Mouse (Mus musculus): Measurements from ENCODE around the gene Rspo1. TPM values are rescaled to one million over a fixed set of nuclear protein-coding genes. Genes with fewer than 3 reads are reported as not detected.

The Rspo1 gene
- polyA plus RNA-seq (2014; fragmentation: Illumina TruSeq; extraction: RNeasy Lipid Tissue Mini Kit (QIAGEN cat#74804); ENCODE audit: low read depth, low replicate concordance), result 0.22 TPM

DNA sequence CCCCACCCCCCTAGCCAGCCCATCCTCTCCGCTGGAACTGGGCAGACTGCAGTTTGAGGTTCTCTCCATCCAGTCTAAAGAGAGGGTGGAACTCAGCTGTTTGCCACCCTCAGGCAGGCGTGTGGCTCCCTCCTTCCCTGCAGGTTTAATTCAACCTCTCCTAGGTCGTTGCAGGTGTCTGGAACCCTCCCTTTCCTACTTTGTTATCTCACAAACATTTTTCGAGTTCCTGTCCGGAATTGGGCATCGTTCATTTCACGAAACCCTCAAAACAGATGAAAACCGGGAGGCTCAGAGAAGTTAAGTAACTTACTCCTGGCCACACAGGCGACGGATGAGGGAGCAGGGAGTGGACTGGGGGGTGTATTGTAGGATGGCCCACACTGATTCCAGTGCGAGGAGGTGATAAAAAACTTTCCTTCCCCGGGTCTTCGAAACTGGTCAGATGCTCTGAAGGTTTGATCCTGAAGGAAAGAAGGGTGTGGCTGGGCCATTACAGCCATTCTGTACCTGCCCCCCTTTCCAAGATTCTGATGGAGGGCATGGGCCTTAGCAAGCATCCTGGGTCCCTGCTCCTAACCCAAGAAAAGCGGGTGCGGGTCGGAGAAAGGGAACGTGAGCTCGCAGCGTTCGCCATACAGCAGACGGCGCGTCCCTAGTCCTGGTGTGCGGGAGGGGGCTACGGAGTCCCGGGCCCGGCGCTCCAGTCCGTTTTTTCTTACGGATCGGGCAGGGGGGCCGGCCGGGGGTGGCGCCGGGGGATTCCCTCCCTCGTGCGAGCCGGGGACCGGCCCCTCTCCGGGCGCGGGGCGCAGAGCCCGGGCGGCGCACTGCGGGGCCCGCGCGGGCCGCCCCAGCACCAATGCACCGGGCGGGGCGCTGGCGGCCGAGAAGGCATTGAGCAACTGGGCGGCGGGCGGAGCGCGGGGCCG, at the start of gene Rspo1:
Gene Rspo1, plus strand, starts transcription at position 760 of the 932 bp plus-strand sequence.

DNA sequence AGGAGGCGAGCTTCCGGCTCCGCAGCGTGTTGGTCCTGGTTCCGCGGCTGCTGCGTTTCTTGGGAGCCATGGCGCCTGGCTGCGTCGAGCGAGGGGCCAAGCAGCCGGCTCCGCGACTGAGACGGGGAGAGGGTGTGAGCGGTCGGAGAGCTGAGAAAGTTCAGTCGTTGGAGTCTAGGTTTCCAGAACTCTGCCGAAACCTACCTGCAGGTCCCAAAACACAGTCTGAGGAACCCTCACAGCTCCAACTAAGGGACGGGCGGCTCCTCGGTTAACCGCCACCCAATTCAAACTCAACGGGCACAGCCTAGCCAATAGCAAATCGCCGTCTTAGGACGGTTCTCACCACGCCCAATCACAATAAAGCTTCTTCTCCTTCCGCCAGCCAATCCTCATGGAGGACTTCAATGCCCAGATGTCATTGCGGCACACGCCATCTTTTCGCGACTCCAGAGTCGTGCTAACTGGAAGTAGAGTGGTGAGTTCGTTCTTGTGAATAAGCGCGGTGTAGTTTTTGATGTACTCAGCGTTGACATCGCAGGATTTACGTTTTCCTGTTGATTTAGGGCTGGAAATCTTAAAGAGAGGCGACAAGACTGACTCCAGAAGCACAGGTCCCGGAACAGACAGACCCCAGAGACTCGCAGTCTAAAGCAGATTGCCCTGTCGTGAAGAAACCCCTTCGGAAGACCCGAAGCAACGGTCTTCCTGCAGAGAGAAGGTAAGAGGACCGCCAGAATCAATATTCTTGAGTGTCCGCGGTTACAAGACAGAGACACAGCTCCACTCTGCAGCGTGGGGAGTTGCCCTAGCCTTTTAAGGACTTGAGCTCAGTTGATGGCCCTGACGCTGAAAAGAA, 49.4 kb upstream of the Rspo1 start, which contains the start of gene 9930104L06Rik:
Gene 9930104L06Rik, plus strand, starts transcription at position 436 of the 859 bp plus-strand sequence.

DNA sequence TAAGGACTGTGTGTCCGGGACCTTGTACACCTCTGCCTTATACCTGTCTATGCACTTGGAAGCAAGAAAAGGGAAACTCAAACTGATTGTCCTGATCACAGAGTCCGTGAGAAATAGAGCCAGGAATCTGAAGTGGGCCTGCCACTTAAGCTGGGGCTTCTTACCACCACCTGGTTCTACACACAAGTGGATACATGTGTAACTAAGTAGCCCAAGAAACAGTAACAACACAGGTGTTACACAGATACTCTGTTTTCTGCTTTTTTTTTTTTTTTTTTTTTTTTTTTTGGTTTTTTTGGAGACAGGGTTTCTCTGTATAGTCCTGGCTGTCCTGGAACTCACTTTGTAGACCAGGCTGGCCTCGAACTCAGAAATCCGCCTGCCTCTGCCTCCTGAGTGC, 47.0 kb upstream of the Rspo1 start, which contains the start of gene Cdca8:
Gene Cdca8, minus strand, starts transcription at position 101 of the 400 bp plus-strand sequence.

DNA sequence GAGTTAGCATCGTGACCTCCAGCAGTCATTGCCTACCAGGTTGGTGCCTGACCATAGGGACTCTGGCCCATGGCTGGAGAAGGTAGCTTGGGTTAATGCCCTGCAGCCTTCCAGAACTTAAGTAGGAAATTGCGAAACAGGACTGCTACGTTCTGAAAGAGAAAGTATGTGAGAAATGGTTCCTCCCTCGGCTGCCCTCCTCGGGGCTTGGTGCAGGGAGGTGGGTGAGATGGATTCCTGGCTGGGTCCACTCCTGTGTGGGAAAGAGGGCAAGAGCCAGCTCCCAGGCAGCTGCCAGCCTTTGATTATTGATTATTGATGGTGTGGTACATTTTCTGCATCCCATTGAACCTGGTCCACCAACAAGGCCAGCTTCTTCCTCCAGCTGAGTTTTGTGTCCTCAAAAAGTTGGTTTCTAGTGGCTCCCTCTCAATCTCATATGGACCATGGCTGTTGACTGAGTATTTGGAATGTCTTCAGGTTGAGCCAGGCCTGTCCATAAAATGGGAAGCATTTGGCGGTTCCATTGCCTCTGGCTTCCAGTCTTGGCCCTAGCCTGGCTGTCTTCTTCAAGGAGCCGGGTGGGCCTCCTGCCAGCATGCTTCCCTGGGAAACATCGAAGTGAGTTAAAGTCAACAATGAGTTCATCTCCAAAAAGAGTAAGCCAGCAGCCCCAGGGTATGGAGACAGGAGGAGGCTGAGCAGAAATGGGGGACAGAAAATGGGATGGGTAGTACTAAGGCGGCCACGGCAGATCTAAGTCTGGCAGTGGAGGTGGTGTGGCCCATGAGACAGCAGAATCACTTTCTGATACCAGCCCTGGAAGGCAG, 29.8 kb downstream of the Rspo1 start, which contains the start of gene Gnl2:
Gene Gnl2, plus strand, starts transcription at position 780 of the 830 bp plus-strand sequence.

Other genes with a start within 250 kb of the Rspo1 start
- gene Inpp5b, start 244.6 kb upstream of the Rspo1 start, polyA plus RNA-seq (2014; fragmentation: Illumina TruSeq; extraction: RNeasy Lipid Tissue Mini Kit (QIAGEN cat#74804); ENCODE audit: low read depth, low replicate concordance), result 17.5 TPM
- gene Mtf1, start 184.3 kb upstream of the Rspo1 start, polyA plus RNA-seq (2014; fragmentation: Illumina TruSeq; extraction: RNeasy Lipid Tissue Mini Kit (QIAGEN cat#74804); ENCODE audit: low read depth, low replicate concordance), result 15.1 TPM
- gene Yrdc, start 135.8 kb upstream of the Rspo1 start, polyA plus RNA-seq (2014; fragmentation: Illumina TruSeq; extraction: RNeasy Lipid Tissue Mini Kit (QIAGEN cat#74804); ENCODE audit: low read depth, low replicate concordance), result 21.5 TPM
- gene 1110065P20Rik, start 135.2 kb upstream of the Rspo1 start, polyA plus RNA-seq (2014; fragmentation: Illumina TruSeq; extraction: RNeasy Lipid Tissue Mini Kit (QIAGEN cat#74804); ENCODE audit: low read depth, low replicate concordance), result 1.2 TPM
- gene Maneal, start 124.3 kb upstream of the Rspo1 start, polyA plus RNA-seq (2014; fragmentation: Illumina TruSeq; extraction: RNeasy Lipid Tissue Mini Kit (QIAGEN cat#74804); ENCODE audit: low read depth, low replicate concordance), result 0.25 TPM
- gene Epha10, start 105.5 kb upstream of the Rspo1 start, polyA plus RNA-seq (2014; fragmentation: Illumina TruSeq; extraction: RNeasy Lipid Tissue Mini Kit (QIAGEN cat#74804); ENCODE audit: low read depth, low replicate concordance), result not detected
- 7.7 TPM for gene 9930104L06Rik, start 49.4 kb upstream of the Rspo1 start, polyA plus RNA-seq (2014; fragmentation: Illumina TruSeq; extraction: RNeasy Lipid Tissue Mini Kit (QIAGEN cat#74804); ENCODE audit: low read depth, low replicate concordance)
- 26.0 TPM for gene Cdca8, start 47.1 kb upstream of the Rspo1 start, polyA plus RNA-seq (2014; fragmentation: Illumina TruSeq; extraction: RNeasy Lipid Tissue Mini Kit (QIAGEN cat#74804); ENCODE audit: low read depth, low replicate concordance)
- gene Gnl2, start 30.2 kb downstream of the Rspo1 start, polyA plus RNA-seq (2014; fragmentation: Illumina TruSeq; extraction: RNeasy Lipid Tissue Mini Kit (QIAGEN cat#74804); ENCODE audit: low read depth, low replicate concordance), result 51.8 TPM
- gene Dnali1, start 79.3 kb downstream of the Rspo1 start, polyA plus RNA-seq (2014; fragmentation: Illumina TruSeq; extraction: RNeasy Lipid Tissue Mini Kit (QIAGEN cat#74804); ENCODE audit: low read depth, low replicate concordance), result not detected
- 14.0 TPM for gene Snip1, start 80.2 kb downstream of the Rspo1 start, polyA plus RNA-seq (2014; fragmentation: Illumina TruSeq; extraction: RNeasy Lipid Tissue Mini Kit (QIAGEN cat#74804); ENCODE audit: low read depth, low replicate concordance)
- 36.0 TPM for gene Meaf6, start 98.7 kb downstream of the Rspo1 start, polyA plus RNA-seq (2014; fragmentation: Illumina TruSeq; extraction: RNeasy Lipid Tissue Mini Kit (QIAGEN cat#74804); ENCODE audit: low read depth, low replicate concordance)
- gene Zc3h12a, start 141.4 kb downstream of the Rspo1 start, polyA plus RNA-seq (2014; fragmentation: Illumina TruSeq; extraction: RNeasy Lipid Tissue Mini Kit (QIAGEN cat#74804); ENCODE audit: low read depth, low replicate concordance), result 0.41 TPM

All from sigmoid colon, adult 10 weeks (tissue).